Mouse (Mus musculus) gastrocnemius, postnatal 25 days (tissue): ENCODE measurements around the gene E030018B13Rik. TPM values are rescaled to one million over a fixed set of nuclear protein-coding genes. Genes with fewer than 3 reads are reported as not detected.

Experiments
- DNase-seq: peaks from one replicate; pipeline ENCODE4 v3.0.0; 2022
- long read RNA-seq, 2 experiments: library from polyadenylated mRNA; stranded (forward); transcript quantifications; one replicate each; pipeline ENCODE4 v2.0.0; 2021
- total RNA-seq, 2 experiments: library from RNA; stranded (reverse); gene quantifications; 1 replicate in 1 of 2; 2 replicates in 1 of 2; pipeline ENCODE4 v1.2.3; 2021

E030018B13Rik gene
- not detected for total RNA-seq
- long read RNA-seq, experiment 1 = 0 reads
- long read RNA-seq, experiment 2 = 0 reads

- DNase-seq = no peak
Measured at GRCm38 (mm10) chr7:63916268-63916907, at the start of gene E030018B13Rik. TSS of gene E030018B13Rik (plus strand) at chr7:63916857.

GRCm38 (mm10) chr7:63868356-63868918 lies 48.2 kb upstream of the E030018B13Rik start:
- no peak for DNase-seq

- no peak for DNase-seq
Measured at GRCm38 (mm10) chr7:63871698-63872097, 45.0 kb upstream of the E030018B13Rik start.

DNA sequence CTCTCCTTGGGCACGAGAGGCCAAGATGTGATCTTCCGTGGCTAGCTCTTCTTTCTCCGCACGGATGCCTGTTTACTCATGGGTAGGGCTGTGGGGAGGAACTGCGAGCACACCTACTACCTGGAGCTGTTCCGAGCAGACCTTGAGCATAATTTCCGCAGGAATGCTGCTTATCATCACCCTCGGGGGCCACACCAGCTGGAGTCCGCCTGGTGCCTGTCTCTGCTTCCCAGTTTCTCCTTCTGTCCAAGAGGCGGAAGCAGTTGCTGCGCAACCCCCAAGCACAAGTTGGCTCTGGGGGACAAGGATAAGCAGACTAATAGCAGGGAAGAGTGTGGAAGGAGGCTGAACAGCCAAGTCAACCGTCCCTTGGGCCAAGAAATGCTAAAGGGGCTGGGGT lies 42.8 kb upstream of the E030018B13Rik start:
- DNase-seq = no peak

GRCm38 (mm10) chr7:63875686-63876085 lies 41.0 kb upstream of the E030018B13Rik start:
- DNase-seq = no peak

DNA sequence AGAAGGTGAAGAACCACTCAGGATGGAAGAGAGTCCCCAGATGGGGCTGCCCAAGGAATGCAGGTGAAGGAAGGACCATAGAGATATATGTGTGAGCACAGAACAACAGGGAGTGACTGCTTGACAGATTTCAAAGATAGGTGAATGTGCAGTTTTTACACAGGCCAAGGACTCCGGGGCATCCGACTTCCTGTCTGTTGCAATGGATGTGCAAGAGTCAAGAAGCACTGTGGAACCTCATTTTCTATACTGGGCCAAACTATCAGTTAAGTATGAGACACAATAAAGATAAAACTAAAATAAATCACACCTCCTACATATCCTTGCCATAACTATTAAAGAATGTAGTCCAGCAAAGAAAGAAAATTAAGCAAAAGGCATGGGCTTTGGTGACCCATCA lies 40.0 kb upstream of the E030018B13Rik start:
- DNase-seq = no peak

GRCm38 (mm10) chr7:63877610-63878009 lies 39.0 kb upstream of the E030018B13Rik start:
- no peak for DNase-seq

DNA sequence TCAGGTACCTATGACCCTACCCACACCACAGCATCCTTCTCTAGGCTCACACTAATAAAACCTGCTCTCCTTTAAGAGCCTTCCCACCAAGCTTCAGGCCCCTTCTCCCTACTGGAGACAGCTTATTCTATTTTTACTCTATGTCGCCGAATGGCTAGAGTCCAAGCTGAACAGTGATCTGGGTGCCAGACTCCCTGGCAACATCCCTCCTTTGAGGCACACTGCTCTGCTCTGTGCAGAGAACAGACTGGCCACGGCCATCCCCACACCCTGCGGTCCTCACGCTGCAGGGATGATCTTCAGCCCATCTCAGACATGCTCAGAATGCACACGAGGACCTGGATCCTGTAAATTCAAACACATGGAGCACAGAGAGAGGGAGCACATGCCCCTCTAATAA lies 37.1 kb upstream of the E030018B13Rik start:
- DNase-seq = no peak

DNA sequence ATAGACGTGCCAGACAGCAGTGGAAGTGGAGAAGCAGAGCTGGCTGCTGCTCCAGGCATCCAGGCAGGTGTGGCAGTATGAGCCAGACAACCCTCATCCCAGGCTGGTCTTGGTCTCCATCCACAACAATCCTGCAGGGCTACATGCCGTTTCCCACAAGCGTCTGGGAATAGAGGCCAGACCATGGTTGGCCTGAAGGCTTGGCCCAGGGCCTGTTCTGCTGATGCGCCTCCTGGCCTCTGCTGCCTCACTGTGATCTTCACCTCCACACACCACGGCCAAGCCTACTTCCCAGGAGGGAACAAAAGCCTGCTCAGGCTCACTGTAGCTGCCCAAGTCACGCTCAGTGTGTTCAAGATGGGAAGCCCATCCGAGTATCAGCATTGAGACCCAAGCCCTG lies 33.9 kb upstream of the E030018B13Rik start:
- no peak for DNase-seq

- no peak for DNase-seq
Measured at GRCm38 (mm10) chr7:63885025-63885424, 31.6 kb upstream of the E030018B13Rik start.

GRCm38 (mm10) chr7:63887034-63887551 lies 29.6 kb upstream of the E030018B13Rik start:
- DNase-seq = peak; percentile 59

DNA sequence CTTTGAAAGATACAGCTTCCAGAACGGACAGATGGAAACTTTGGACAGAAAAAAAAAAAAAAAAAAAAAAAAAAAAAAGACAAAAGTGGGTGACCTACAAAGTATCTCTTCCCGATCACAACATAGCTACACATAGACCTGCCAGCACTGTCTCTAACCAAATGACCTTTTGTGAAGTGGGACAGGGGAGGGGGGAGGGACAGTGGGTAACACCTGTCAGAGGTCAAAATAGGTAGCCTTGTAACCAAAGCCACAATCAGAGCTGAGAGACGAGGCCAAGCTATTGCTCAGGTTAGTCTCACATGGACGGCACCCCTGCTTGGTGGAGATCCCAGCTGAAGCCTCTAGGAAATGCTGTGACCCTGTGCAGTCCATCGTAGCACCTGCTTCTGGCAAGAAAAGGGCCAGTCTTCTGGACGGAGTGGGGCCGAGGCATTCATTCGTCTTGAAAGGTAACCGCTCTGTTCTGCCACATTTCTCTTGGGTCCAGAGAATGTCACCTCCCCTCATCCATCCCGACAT lies 29.0 kb upstream of the E030018B13Rik start:
- DNase-seq = no peak

GRCm38 (mm10) chr7:63888674-63889073 lies 28.0 kb upstream of the E030018B13Rik start:
- no peak for DNase-seq

DNA sequence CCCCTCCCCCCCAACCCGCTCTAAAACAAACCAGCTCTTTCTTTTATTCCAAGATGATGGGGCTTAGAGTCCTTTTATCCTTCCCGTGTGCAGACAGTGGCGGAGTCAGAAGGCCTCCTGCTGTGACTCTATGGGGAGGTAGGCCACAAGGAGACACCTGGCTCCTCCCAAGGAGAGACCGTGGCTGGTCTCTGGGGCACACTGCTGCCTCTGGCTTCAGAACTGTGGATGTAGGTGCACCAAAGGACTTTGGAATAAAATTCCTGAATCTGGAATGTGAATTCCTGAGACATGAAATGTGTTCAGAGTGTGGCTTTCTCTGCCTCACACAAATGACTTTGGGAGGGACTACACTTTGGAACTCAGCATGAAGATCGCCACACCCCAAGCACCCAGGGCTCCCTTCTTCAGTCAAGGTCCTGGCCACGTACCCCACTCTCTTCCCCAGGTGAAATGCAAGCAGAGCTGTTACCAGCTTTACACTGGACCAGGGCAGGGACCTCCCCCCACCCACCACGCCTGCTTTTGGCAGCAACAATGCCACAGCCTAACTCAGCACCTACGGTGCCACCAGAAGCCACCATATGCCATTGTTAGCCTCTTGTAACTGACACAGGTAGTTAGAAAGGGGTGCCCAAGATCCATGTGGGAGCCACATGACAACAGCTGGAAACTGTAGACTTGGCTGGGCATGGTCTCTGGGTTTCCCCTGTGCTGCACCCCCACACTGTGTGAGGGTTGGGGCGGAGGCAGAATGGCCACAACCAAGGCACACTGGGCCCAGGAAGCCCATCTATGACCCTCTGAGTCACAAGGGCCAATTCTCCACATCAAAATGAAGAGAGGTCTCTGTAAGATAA lies 27.3 kb upstream of the E030018B13Rik start:
- no peak for DNase-seq

- DNase-seq = no peak
Measured at GRCm38 (mm10) chr7:63891488-63892075, 25.1 kb upstream of the E030018B13Rik start.

DNA sequence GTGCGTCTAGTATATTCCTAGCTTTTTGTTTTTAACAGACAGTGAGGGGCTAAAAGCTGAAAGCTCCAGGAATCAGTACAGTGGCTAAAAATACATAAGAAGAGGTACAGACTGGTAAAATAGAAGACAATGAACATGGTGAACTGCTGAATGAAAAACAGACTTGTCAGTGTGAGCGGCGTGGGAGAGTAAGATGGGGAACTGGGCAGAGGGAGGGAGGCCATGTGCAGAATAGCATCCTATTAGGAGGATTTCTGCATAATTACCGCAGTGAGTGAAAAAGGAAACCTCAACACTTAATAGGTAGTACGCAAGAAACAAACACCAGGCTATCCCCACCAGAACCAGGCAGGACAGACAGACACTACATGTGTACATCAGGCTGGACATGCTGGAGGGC lies 23.5 kb upstream of the E030018B13Rik start:
- no peak for DNase-seq

DNA sequence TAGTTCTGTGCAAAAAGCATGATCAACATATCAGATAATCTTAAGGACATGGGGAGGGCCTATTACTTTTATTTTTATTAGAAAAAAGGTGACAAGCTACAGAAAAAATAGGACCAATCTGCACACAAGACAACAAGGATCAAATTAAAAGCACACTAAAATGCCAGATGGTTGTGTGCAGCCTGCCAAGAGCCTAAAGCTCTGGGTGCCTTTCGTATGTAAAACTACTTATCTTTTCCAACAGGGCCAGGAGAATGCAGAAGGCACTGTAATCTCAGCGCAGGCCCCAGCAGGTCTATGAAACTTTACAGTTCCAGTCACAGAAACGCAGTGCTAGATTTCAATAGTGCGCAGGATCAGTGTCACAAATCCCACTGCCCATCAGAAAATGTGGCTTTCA lies 22.9 kb upstream of the E030018B13Rik start:
- DNase-seq = no peak

DNA sequence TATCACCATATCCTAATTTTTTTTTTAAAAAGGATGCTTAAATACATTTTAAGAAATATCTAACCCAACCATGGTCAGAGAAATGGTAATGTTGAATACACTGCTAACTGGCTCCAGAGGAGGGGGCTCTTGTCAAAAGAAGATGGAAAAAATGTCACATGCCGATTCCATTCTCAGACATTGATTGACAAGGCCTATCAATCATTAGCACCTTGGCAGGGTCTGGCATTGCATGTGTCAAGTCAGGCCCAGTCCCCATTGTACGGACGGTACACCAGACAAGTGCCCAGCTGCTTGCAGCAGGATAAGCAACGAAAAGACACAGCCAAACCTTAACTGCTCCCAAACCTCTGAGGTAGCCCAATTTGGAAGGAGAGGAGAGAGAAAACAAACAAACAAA lies 22.0 kb upstream of the E030018B13Rik start:
- no peak for DNase-seq

DNA sequence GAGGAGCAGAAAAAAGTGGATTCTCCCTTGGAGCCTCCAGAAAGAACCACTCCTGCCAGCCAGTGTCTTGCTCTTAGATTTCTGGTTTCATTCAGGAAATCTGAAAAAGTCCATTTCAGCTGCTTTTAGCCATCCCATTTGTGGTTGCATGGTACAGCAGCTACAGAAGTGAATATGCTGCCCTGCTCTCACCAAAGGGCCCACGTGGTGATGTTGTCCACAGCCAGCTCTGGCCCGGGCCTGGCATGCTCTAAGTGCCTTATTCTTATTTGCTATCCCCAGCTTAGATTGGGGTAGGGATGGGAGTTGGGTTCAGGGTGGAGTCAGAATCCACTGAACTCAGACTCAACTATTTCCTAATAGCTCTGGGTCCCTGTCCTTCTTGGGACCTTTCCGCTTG lies 21.4 kb upstream of the E030018B13Rik start:
- no peak for DNase-seq

GRCm38 (mm10) chr7:63896276-63896967 lies 20.2 kb upstream of the E030018B13Rik start:
- DNase-seq = no peak

DNA sequence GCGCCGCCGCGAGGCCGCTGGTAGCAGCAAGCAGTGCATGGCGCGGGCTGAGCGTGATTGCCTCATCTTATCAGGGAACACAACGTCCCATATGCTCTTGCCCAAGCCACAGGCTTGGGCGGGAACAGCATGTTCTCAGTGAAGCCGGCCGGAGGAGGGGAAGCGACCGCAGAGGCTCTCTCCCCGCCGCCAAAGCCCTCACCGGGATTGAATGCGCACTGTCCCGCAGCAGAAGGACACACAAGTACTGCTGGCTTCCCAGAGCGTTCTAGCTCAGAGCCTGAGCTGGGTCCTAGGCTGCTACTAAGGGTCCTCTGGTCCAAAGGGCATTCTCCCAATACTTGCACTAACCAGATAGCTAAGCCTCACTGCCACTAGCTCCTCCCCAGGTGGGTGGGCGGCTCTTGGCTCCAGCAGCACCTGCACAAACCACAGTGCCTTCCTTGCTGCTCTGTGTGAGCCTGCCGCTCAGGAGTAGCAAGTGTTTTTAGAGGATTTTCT lies 19.6 kb upstream of the E030018B13Rik start:
- peak; percentile 98 for DNase-seq
